Mouse (Mus musculus) bone marrow, adult 2 months (tissue): ENCODE results near the gene Hikeshi.

Experiments used
- CTCF ChIP-seq: fragments of 200-500 bp; IDR thresholded peaks from 2 replicates; pipeline ENCODE4 v1.5.1; 2011; ENCODE audit warnings: low read length, control low read depth; ENCODE audit not compliant: control insufficient read depth, insufficient read depth
- POLR2A ChIP-seq: fragments of 200-500 bp; IDR thresholded peaks from 2 replicates; pipeline ENCODE4 v1.6.1; 2011; ENCODE audit warnings: low read depth, mild to moderate bottlenecking, control low read depth, low read length, borderline replicate concordance; ENCODE audit not compliant: control insufficient read depth

DNA sequence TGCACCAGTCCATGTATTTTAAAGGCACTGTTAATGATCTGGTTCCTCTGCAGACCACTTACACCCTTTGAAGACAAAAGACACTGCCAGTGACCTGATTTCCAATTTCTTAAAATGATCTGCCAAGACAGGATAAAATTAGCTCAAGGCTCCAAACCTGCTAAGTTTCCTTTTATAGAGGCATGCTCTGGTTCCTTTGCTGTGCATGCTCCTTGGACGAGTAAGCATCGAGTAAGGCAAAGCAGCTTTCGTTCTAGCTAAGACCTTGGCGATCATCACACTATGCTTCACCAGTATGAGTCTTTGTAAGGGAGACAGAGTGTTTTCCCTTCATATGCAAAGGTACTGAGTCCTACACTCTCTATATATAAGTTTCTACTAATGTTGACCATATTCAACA is 23.2 kb downstream of the Hikeshi start:
- no peak for TF ChIP-seq POLR2A
- TF ChIP-seq CTCF, result no peak
